Mouse (Mus musculus) spleen, adult 12 weeks (tissue): ENCODE measurements at regions not wholly inside any gene's neighbourhood (a gene's known extent, or its start where the extent isn't known, plus 50 kb on each side); places are given as distances from the start of the nearest gene placed in this dataset.

Source experiments
- DNase-seq: peaks from one replicate; pipeline ENCODE4 v3.0.0; 2022; ENCODE audit warnings: low spot score

- no peak for DNase-seq
These were observed 160.6 kb upstream of the Paip1 start for GRCm38 (mm10) chr13:119267608-119268300.

GRCm38 (mm10) chr13:119268301-119268675, 160.1 kb upstream of the Paip1 start:
- DNase-seq, result no peak

GRCm38 (mm10) chr13:119275500-119275899, 152.9 kb upstream of the Paip1 start:
- DNase-seq, result no peak

- DNase-seq, result no peak
These were observed 151.0 kb upstream of the Paip1 start for GRCm38 (mm10) chr13:119277308-119277948.

- DNase-seq, result no peak
These were observed 149.0 kb upstream of the Paip1 start for GRCm38 (mm10) chr13:119279449-119279848.

GRCm38 (mm10) chr13:119280622-119281021, 147.8 kb upstream of the Paip1 start:
- DNase-seq, result no peak

GRCm38 (mm10) chr13:119283448-119283847, 145.0 kb upstream of the Paip1 start:
- DNase-seq, result no peak

GRCm38 (mm10) chr13:119309238-119309637, 119.2 kb upstream of the Paip1 start:
- DNase-seq, result no peak

GRCm38 (mm10) chr13:119310013-119310412, 118.4 kb upstream of the Paip1 start:
- DNase-seq, result no peak

GRCm38 (mm10) chr13:119314356-119314755, 114.0 kb upstream of the Paip1 start:
- DNase-seq, result no peak

- no peak for DNase-seq
These were observed 110.0 kb upstream of the Paip1 start for GRCm38 (mm10) chr13:119318358-119318757.

GRCm38 (mm10) chr13:119325510-119325909, 102.9 kb upstream of the Paip1 start:
- DNase-seq, result no peak

GRCm38 (mm10) chr13:119326877-119327625, 101.3 kb upstream of the Paip1 start:
- DNase-seq, result no peak

- DNase-seq, result no peak
These were observed 99.7 kb upstream of the Paip1 start for GRCm38 (mm10) chr13:119328731-119329130.

GRCm38 (mm10) chr13:119331815-119332214, 96.6 kb upstream of the Paip1 start:
- DNase-seq, result no peak

- no peak for DNase-seq
These were observed 94.5 kb upstream of the Paip1 start for GRCm38 (mm10) chr13:119333915-119334314.

- no peak for DNase-seq
These were observed 90.5 kb upstream of the Paip1 start for GRCm38 (mm10) chr13:119337861-119338260.

GRCm38 (mm10) chr13:119339016-119339415, 89.4 kb upstream of the Paip1 start:
- no peak for DNase-seq

GRCm38 (mm10) chr13:119339762-119340161, 88.6 kb upstream of the Paip1 start:
- no peak for DNase-seq

- no peak for DNase-seq
These were observed 86.6 kb upstream of the Paip1 start for GRCm38 (mm10) chr13:119341833-119342232.

- DNase-seq, result no peak
These were observed 85.6 kb upstream of the Paip1 start for GRCm38 (mm10) chr13:119342761-119343160.

- DNase-seq, result no peak
These were observed 80.4 kb upstream of the Paip1 start for GRCm38 (mm10) chr13:119347988-119348387.

- no peak for DNase-seq
These were observed 77.1 kb upstream of the Paip1 start for GRCm38 (mm10) chr13:119351346-119351745.
